Mouse (Mus musculus): ENCODE measurements around the gene Nkx1-1. TPM values are rescaled to one million over a fixed set of nuclear protein-coding genes. Genes with fewer than 3 reads are reported as not detected.

The Nkx1-1 gene
- polyA plus RNA-seq, 1 experiment from 2014 or later, result not detected

- Histone ChIP-seq H3K9ac (ENCODE audit: low read length) (no peak overlapping the region), H3K4me3 (ENCODE audit: low read length) (no peak overlapping the region), H3K9me3 (ENCODE audit: control insufficient read depth, low read length) (no peaks in the 10 kb centered on the region), H3K27ac (ENCODE audit: low read length) (no peak overlapping the region), H3K4me2 (ENCODE audit: low read depth, low read length) (no peak overlapping the region), H3K4me1 (replicated peaks; ENCODE audit: control insufficient read depth, insufficient read depth, low read length) (peaks cover 9% of the 10 kb centered on the region; the same call in 1 of the 2 replicates), H3K36me3 (ENCODE audit: control insufficient read depth, insufficient read depth, low read length) (no peaks in the 10 kb centered on the region), H3K27me3 (ENCODE audit: control insufficient read depth, insufficient read depth, low read depth, low read length) (peaks cover 80% of the 10 kb centered on the region)
- no peak for ATAC-seq (ENCODE audit: low read depth)
- WGBS, result 2% methylated on average over 16 of the region's 16 CpGs
Measured at GRCm38 (mm10) chr5:33430106-33430505, 3.7 kb downstream of the Nkx1-1 start.

GRCm38 (mm10) chr5:33427461-33427860 is 6.3 kb downstream of the Nkx1-1 start:
- H3K9ac ChIP-seq (ENCODE audit: low read length), result no peak overlapping the region
- no peaks in the 10 kb centered on the region for H3K4me1 ChIP-seq (replicated peaks; ENCODE audit: control insufficient read depth, insufficient read depth, low read length)
- H3K27ac ChIP-seq (ENCODE audit: low read length), result no peak overlapping the region
- H3K4me3 ChIP-seq (ENCODE audit: low read length), result no peak overlapping the region
- no peaks in the 10 kb centered on the region for H3K36me3 ChIP-seq (ENCODE audit: control insufficient read depth, insufficient read depth, low read length)
- H3K27me3 ChIP-seq (ENCODE audit: control insufficient read depth, insufficient read depth, low read depth, low read length), result peaks cover 54% of the 10 kb centered on the region
- no peak for ATAC-seq (ENCODE audit: low read depth)
- no peak overlapping the region for H3K4me2 ChIP-seq (ENCODE audit: low read depth, low read length)
- no peaks in the 10 kb centered on the region for H3K9me3 ChIP-seq (ENCODE audit: control insufficient read depth, low read length)

- Histone ChIP-seq H3K27me3 (ENCODE audit: control insufficient read depth, insufficient read depth, low read depth, low read length) (no peaks in the 10 kb centered on the region), H3K27ac (ENCODE audit: low read length) (no peak overlapping the region)
Measured at GRCm38 (mm10) chr5:33420313-33420712, 13.5 kb downstream of the Nkx1-1 start.

GRCm38 (mm10) chr5:33400819-33401218 is 33.0 kb downstream of the Nkx1-1 start:
- H3K4me3 ChIP-seq (ENCODE audit: low read length), result no peak overlapping the region
- H3K27me3 ChIP-seq (ENCODE audit: control insufficient read depth, insufficient read depth, low read depth, low read length), result no peaks in the 10 kb centered on the region
- no peak overlapping the region for H3K4me2 ChIP-seq (ENCODE audit: low read depth, low read length)
- no peaks in the 10 kb centered on the region for H3K4me1 ChIP-seq (replicated peaks; ENCODE audit: control insufficient read depth, insufficient read depth, low read length)
- 60% methylated on average over 12 of the region's 12 CpGs for WGBS
- H3K9ac ChIP-seq (ENCODE audit: low read length), result no peak overlapping the region
- ATAC-seq (ENCODE audit: low read depth), result no peak
- no peaks in the 10 kb centered on the region for H3K36me3 ChIP-seq (ENCODE audit: control insufficient read depth, insufficient read depth, low read length)
- no peak overlapping the region for H3K27ac ChIP-seq (ENCODE audit: low read length)
- H3K9me3 ChIP-seq (ENCODE audit: control insufficient read depth, low read length), result no peaks in the 10 kb centered on the region

More at GRCm38 (mm10) chr5:33420313-33420712, 13.5 kb downstream of the Nkx1-1 start:
- Histone ChIP-seq H3K4me1 (replicated peaks; ENCODE audit: control insufficient read depth, insufficient read depth, low read length) (no peaks in the 10 kb centered on the region), H3K36me3 (ENCODE audit: control insufficient read depth, insufficient read depth, low read length) (no peaks in the 10 kb centered on the region), H3K9ac (ENCODE audit: low read length) (no peak overlapping the region), H3K4me3 (ENCODE audit: low read length) (no peak overlapping the region), H3K4me2 (ENCODE audit: low read depth, low read length) (no peak overlapping the region), H3K9me3 (ENCODE audit: control insufficient read depth, low read length) (no peaks in the 10 kb centered on the region)
- WGBS, result 66% methylated on average over 3 of the region's 3 CpGs
- ATAC-seq (ENCODE audit: low read depth), result no peak

GRCm38 (mm10) chr5:33396828-33397227 is 36.9 kb downstream of the Nkx1-1 start:
- Histone ChIP-seq H3K27ac (ENCODE audit: low read length) (no peak overlapping the region), H3K4me2 (ENCODE audit: low read depth, low read length) (no peak overlapping the region), H3K4me3 (ENCODE audit: low read length) (no peak overlapping the region), H3K27me3 (ENCODE audit: control insufficient read depth, insufficient read depth, low read depth, low read length) (no peaks in the 10 kb centered on the region), H3K9me3 (ENCODE audit: control insufficient read depth, low read length) (no peaks in the 10 kb centered on the region), H3K4me1 (replicated peaks; ENCODE audit: control insufficient read depth, insufficient read depth, low read length) (no peaks in the 10 kb centered on the region), H3K36me3 (ENCODE audit: control insufficient read depth, insufficient read depth, low read length) (no peaks in the 10 kb centered on the region), H3K9ac (ENCODE audit: low read length) (no peak overlapping the region)
- 77% methylated on average over 7 of the region's 7 CpGs for WGBS
- no peak for ATAC-seq (ENCODE audit: low read depth)

GRCm38 (mm10) chr5:33395693-33396092 is 38.1 kb downstream of the Nkx1-1 start:
- Histone ChIP-seq H3K4me3 (ENCODE audit: low read length) (no peak overlapping the region), H3K27ac (ENCODE audit: low read length) (no peak overlapping the region), H3K9ac (ENCODE audit: low read length) (no peak overlapping the region), H3K4me2 (ENCODE audit: low read depth, low read length) (no peak overlapping the region), H3K27me3 (ENCODE audit: control insufficient read depth, insufficient read depth, low read depth, low read length) (no peaks in the 10 kb centered on the region), H3K9me3 (ENCODE audit: control insufficient read depth, low read length) (no peaks in the 10 kb centered on the region), H3K4me1 (replicated peaks; ENCODE audit: control insufficient read depth, insufficient read depth, low read length) (no peaks in the 10 kb centered on the region), H3K36me3 (ENCODE audit: control insufficient read depth, insufficient read depth, low read length) (no peaks in the 10 kb centered on the region)
- no peak for ATAC-seq (ENCODE audit: low read depth)
- WGBS, result 84% methylated on average over 11 of the region's 11 CpGs

GRCm38 (mm10) chr5:33393803-33394202 is 40.0 kb downstream of the Nkx1-1 start:
- Histone ChIP-seq H3K9me3 (ENCODE audit: control insufficient read depth, low read length) (no peaks in the 10 kb centered on the region), H3K4me2 (ENCODE audit: low read depth, low read length) (no peak overlapping the region), H3K36me3 (ENCODE audit: control insufficient read depth, insufficient read depth, low read length) (peaks cover 6% of the 10 kb centered on the region; the same call in 1 of the 2 replicates), H3K27ac (ENCODE audit: low read length) (no peak overlapping the region), H3K4me3 (ENCODE audit: low read length) (no peak overlapping the region), H3K4me1 (replicated peaks; ENCODE audit: control insufficient read depth, insufficient read depth, low read length) (no peaks in the 10 kb centered on the region), H3K27me3 (ENCODE audit: control insufficient read depth, insufficient read depth, low read depth, low read length) (no peaks in the 10 kb centered on the region), H3K9ac (ENCODE audit: low read length) (no peak overlapping the region)
- WGBS, result 17% methylated on average over 7 of the region's 7 CpGs
- peak; percentile 43; the same call in 1 of the 2 replicates for ATAC-seq (ENCODE audit: low read depth)

- ATAC-seq (ENCODE audit: low read depth), result no peak
- Histone ChIP-seq H3K4me1 (replicated peaks; ENCODE audit: control insufficient read depth, insufficient read depth, low read length) (no peaks in the 10 kb centered on the region), H3K9me3 (ENCODE audit: control insufficient read depth, low read length) (no peaks in the 10 kb centered on the region), H3K4me3 (ENCODE audit: low read length) (no peak overlapping the region), H3K36me3 (ENCODE audit: control insufficient read depth, insufficient read depth, low read length) (peaks cover 9% of the 10 kb centered on the region; the same call in 1 of the 2 replicates), H3K27me3 (ENCODE audit: control insufficient read depth, insufficient read depth, low read depth, low read length) (no peaks in the 10 kb centered on the region), H3K9ac (ENCODE audit: low read length) (no peak overlapping the region), H3K27ac (ENCODE audit: low read length) (no peak overlapping the region), H3K4me2 (ENCODE audit: low read depth, low read length) (no peak overlapping the region)
- 77% methylated on average over 11 of the region's 11 CpGs for WGBS
Measured at GRCm38 (mm10) chr5:33387550-33387949, 46.2 kb downstream of the Nkx1-1 start.
